Mouse (Mus musculus) Muller cell, postnatal 12 days (primary cell): Measurements from ENCODE around the gene Larp1b.

Source experiments
- DNase-seq: peaks from one replicate; pipeline ENCODE4 v3.0.0-alpha.2; 2015; ENCODE audit errors: inconsistent ontology term

Gene Larp1b

DNA sequence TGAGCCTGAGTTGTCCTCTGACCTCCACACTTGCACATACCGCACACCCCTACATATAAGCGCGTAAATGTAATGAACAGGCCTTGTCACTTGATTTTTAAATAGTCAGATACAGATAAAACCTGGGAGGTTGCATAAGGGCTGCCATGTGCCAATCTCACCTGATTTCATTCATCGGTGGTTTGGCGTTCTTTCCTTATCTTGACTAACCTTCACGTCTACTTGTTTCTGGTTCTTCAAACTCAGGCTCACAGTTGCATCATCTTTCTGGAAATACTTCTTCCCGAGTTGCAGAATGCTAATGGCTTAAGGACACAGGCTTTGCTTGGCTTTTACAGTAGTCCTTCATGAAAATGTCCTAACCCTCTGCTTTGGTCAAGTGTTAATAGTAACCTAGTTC, 71.1 kb downstream of the Larp1b start:
- DNase-seq: no peak

DNA sequence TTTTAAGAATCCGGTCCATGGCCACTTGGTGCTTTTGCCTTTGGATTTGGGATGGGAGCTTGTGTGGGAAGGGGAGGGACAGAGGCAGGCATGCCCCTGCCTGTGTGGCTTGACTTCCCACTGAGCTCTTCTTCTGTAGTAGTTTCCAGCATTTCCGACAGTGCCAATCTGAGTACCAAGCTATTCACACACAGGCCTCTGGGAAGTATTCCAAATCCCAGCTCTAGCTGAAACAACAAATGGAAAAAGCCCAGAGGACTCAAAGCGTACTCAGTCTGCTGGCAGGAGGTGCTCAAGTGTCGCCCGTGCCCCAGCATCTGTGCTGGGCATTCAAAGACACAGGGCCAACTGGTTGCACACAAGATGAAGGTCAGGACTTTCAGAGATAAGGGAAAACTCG, 72.4 kb downstream of the Larp1b start:
- peak; percentile 88 for DNase-seq

- no peak for DNase-seq
Observed at GRCm38 (mm10) chr3:41030705-41031104, 81.1 kb downstream of the Larp1b start.

GRCm38 (mm10) chr3:41031286-41032210, 81.9 kb downstream of the Larp1b start:
- DNase-seq: peak; percentile 23

DNA sequence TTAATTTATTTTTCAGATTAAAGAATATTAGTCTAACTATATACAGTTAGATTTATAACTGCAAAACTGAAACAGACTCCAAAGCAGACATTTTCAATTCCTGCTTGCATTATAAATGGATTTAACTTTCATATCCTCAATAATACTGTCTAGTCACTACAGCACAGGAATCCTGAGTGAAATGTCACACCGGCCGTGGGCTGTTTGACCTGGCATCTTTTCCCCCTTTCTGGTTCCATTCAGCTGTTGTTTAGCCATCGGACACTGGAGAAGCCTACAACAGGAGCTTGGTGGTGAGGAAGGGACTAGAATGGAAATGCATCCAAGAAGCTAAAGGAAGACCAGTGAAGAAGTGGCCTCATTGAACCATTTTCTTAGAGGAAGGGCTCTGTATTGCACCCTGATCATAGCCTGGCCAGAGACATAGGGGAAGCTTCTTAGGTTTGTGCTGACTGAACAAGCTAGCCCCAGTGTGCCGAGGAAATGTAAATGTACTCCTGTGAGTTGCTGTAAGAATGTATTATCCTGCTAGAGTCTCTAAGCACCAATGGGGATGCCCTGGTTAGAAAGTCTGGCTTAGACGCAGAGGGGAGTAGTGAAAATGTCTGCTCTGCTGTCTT, 88.8 kb downstream of the Larp1b start:
- no peak for DNase-seq

GRCm38 (mm10) chr3:41041241-41041640, 91.6 kb downstream of the Larp1b start:
- no peak for DNase-seq

DNA sequence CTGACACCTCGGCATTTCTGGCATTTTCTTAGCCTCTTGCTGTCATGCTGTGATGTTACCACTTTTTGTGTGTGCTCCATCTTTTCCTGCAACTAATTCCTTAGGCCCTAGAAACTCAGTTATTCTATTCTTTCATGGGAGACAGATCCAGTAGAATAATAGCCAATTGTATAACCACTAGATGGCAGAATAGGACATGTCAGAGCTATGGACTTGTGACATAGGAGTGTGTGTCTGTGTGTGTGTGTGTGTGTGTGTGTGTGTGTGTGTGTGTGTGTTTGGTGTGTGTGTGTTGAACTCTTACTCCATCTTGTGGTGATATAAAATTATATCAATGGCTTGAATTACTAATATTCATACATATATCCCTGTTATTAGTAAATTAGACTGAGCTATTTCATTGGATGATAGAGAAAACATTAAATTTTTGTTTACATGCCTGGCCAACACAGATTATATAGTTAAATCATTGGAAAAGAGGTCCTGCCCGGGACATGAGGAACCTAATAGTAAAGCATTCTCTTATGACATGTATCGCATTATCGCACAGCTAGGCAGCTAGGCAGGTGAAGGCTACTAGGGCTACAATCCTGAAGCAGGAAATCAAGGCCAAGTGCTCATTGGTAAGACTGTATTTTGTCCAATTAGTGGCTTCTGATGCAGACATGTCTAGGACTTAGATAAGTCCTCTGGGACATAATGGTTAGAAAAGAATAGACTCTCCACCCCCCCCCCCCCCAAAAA, 92.7 kb downstream of the Larp1b start:
- DNase-seq: peak; percentile 55

DNA sequence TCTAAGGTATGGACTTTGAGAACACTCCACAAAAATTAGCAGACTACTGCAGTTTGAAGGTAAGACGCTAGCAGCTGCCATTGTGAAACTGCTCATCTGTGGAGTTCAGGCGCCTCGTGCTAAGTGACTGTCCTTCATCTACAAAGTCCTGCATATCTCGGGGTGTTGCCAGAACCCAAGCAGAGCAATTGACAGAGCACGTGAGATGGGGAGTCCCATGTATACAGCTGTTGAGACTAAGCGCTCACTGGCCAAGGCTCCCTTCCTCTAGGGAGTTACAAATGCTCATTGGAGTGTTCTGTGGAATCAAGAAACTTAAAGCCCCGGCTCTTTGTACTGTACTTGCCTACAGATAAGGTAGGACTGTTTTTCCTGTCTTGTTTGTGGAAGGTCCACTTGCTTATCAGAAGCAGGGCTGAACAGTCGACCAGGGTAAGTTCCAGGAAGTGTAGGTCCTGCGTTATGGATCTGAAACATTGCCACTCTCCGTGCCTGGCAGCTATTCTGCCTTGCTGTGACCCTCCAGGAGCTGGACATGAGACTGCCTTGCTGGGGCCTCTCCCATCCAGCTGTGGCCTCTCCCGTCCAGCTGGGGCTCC, 94.2 kb downstream of the Larp1b start:
- DNase-seq: no peak

- peak; percentile 56 for DNase-seq
Observed at GRCm38 (mm10) chr3:41047838-41048237, 98.2 kb downstream of the Larp1b start.

DNA sequence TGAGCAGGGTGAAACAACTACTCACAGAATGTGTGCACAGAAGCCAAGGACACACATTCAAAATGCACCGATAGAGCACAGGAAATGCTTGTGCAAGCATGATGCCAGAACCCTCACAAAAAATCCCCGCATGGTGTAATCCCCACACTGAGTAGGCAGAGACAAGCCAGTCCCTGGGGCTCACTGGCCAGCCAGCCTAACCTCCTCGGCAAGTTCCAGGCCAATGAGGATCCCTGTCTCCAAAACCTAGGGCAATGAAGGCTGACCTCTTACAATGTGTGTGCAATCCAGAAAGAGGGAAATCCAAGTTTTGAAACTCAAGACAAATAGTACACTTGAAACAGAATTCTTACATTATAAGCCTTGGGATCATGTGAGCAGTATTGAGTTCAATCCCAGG, 103.7 kb downstream of the Larp1b start:
- no peak for DNase-seq

GRCm38 (mm10) chr3:41058395-41058794, 108.8 kb downstream of the Larp1b start:
- no peak for DNase-seq

DNA sequence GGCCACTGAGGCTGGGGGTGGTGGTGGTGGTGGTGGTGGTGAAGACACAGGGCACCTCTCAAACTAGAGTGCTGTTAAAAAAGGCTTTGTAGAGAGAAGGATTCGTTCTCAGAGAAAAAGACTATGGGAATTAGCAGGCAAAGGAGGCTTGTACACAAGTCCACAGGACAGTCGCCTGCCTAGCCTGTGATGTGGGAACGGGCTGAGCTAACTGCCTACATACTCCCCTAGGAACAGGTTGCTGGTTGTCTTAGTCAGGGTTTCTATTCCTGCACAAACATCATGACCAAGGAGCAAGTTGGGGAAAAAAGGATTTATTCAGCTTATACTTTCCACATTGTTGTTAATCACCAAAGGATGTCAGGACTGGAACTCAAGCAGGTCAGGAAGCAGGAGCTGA, 109.6 kb downstream of the Larp1b start:
- DNase-seq: no peak

DNA sequence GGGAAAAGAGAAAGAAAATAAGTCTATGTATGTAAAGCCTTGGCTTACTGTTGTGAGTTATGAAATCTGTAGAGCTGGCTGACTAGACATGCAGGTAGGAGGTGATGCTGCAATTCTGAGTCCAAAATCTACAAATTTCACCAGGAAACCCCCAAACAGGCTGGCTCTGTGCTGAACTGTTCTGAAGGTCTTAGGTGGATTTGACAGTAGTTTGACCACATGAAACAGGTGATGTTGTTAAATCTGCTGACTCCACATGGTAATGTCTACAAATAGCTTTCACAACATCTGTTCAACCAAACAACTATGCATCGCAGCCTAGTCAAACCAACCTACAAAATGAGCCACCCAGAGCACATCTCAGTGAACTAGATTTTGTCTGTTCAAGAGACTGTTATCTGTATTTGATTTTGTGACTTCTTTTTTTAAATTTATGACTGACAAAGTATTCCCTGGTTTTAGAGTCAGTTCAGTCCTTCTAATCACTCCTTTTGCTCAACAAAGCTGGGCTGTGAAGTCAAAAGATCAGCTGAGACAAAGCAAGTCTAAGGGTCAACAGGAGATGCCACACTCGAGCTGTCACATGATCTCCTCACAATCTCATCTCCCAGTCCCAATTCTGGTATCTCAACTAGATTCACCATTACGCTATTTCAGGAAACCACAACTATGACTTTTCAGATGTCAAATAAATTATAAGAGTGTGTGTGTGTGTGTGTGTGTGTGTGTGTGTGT, 112.4 kb downstream of the Larp1b start:
- DNase-seq: no peak

- DNase-seq: no peak
Observed at GRCm38 (mm10) chr3:41062758-41063157, 113.1 kb downstream of the Larp1b start.

- DNase-seq: no peak
Observed at GRCm38 (mm10) chr3:41065320-41065719, 115.7 kb downstream of the Larp1b start.

- DNase-seq: no peak
Observed at GRCm38 (mm10) chr3:41070519-41070918, 120.9 kb downstream of the Larp1b start.

GRCm38 (mm10) chr3:41075376-41075775, 125.7 kb downstream of the Larp1b start:
- DNase-seq: no peak

- no peak for DNase-seq
Observed at GRCm38 (mm10) chr3:41078673-41079072, 129.0 kb downstream of the Larp1b start.

- DNase-seq: no peak
Observed at GRCm38 (mm10) chr3:41080724-41081123, 131.1 kb downstream of the Larp1b start.

GRCm38 (mm10) chr3:41081474-41082301, 132.1 kb downstream of the Larp1b start:
- peak; percentile 56 for DNase-seq
